Mouse (Mus musculus): ENCODE data around the gene Gpr4.

GRCm38 (mm10) chr7:19234652-19235051, 22.3 kb downstream of the Gpr4 start:
- no peak for TF ChIP-seq POLR2A (IDR thresholded peaks at IDR 0.05; ENCODE audit: extremely low read depth, insufficient read depth, low read length)
- TF ChIP-seq CTCF (IDR thresholded peaks at IDR 0.05; ENCODE audit: extremely low read depth, insufficient read depth, low read length): no peak
